Mouse (Mus musculus) forebrain, postnatal 0 days (tissue): ENCODE measurements around the gene Supt7l. TPM values are rescaled to one million over a fixed set of nuclear protein-coding genes. Genes with fewer than 3 reads are reported as not detected.
A peak's percentile ranks its signal among the peaks of the same experiment; 100 is the strongest.
"Not testable (repeated sequence)": the region's sequence is repeated elsewhere in the genome, so short reads cannot be mapped to it uniquely, and the experiment has no call there.

Experiments used
- ATAC-seq: fragments of 200-750 bp; cut with Nextera tagmentation; 2 replicates; pipeline ENCODE4 v1.8.0; 2017; ENCODE audit warnings: mild to moderate bottlenecking, moderate library complexity
- DNase-seq: peaks from one replicate; pipeline ENCODE4 v3.0.0-alpha.2; 2015
- H3K27ac ChIP-seq: fragments of 300-500 bp; sonication (generic); 2 replicates; pipeline ENCODE4 v1.5.1; 2014; ENCODE audit warnings: low read depth, mild to moderate bottlenecking, antibody characterized with exemption, low read length, moderate library complexity, mixed read lengths
- H3K27me3 ChIP-seq: fragments of 300-500 bp; sonication (generic); 2 replicates; pipeline ENCODE4 v1.6.1; 2014; ENCODE audit warnings: mild to moderate bottlenecking, low read length, mixed read lengths; ENCODE audit not compliant: insufficient read depth
- H3K36me3 ChIP-seq: fragments of 300-500 bp; sonication (generic); 2 replicates; pipeline ENCODE4 v1.6.1; 2014; ENCODE audit warnings: mild to moderate bottlenecking, moderate library complexity; ENCODE audit not compliant: insufficient read depth
- H3K4me1 ChIP-seq: fragments of 300-500 bp; sonication (generic); 2 replicates; pipeline ENCODE4 v1.6.1; 2014; ENCODE audit warnings: antibody characterized with exemption; ENCODE audit not compliant: insufficient read depth
- H3K4me2 ChIP-seq: fragments of 300-500 bp; sonication (generic); 2 replicates; pipeline ENCODE4 v1.6.1; 2014; ENCODE audit warnings: low read depth, mild to moderate bottlenecking, moderate library complexity
- H3K4me3 ChIP-seq: fragments of 300-500 bp; sonication (generic); 2 replicates; pipeline ENCODE4 v1.5.1; 2014; ENCODE audit warnings: low read depth, low read length, mixed read lengths
- H3K9ac ChIP-seq: fragments of 300-500 bp; sonication (generic); 2 replicates; pipeline ENCODE4 v1.6.1; 2014; ENCODE audit warnings: mild to moderate bottlenecking
- H3K9me3 ChIP-seq: fragments of 300-500 bp; sonication (generic); 2 replicates; pipeline ENCODE4 v1.6.1; 2016; ENCODE audit warnings: low read length
- CTCF ChIP-seq: sonication (generic); IDR thresholded peaks from 2 replicates; pipeline ENCODE4 v1.5.1; 2016; ENCODE audit warnings: antibody characterized with exemption, control low read depth, low read depth
- WGBS: fragments of 180-500 bp; shearing (Covaris S2); extraction: QIAGEN DNeasy Blood & Tissue Kit; methylation state at CpG from one replicate; pipeline ENCODE4 v1.1.7; 2014; 5-methylcytosine and 5-hydroxymethylcytosine counted together
- polyA plus RNA-seq: library from polyadenylated mRNA; unstranded; fragments of >200 nt; fragmentation: Nextera tagmentation; extraction: Ambion mirVana; gene quantifications from 2 replicates; pipeline ENCODE4 v1.2.1, GENCODE M21; 2015
- total RNA-seq: library from RNA; depleted of rRNA; stranded (reverse); fragments of >200 nt; gene quantifications from 2 replicates; pipeline ENCODE4 v1.2.3, GENCODE M21; 2014; rRNA removed

Supt7l gene
- total RNA-seq (25.2 and 29.6 TPM in 2 replicates), polyA plus RNA-seq (10.6 and 19.7 TPM in 2 replicates)

DNA sequence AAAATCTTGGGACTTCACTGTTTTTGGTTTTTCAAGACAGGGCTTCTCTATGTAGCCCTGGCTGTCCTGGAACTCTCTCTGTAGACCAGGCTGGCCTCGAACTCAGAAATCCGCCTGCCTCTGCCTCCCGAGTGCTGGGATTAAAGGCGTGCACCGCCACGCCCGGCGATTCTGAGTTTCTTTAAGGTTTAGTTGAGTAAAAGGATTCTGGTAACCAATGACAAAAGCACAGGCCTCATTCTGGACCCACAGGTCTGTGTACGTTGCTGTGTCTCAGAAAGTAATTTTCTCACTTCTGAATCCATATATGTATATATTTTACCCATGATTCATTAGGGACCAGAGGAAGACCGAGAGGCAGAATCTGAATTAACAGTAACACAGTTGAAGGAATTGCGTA lies at the start of gene Supt7l:
Gene Supt7l, minus strand, starts transcription at position 101 of the 400 bp plus-strand sequence.
- not testable (repeated sequence) for ATAC-seq, H3K27me3 ChIP-seq, DNase-seq, H3K9me3 ChIP-seq
- WGBS: 80% methylated on average over 11 of the region's 11 CpGs
- Histone ChIP-seq H3K9ac (peak within 1 kb of the TSS; percentile 80), H3K4me2 (peak within 1 kb of the TSS; percentile 96), H3K27ac (peak within 1 kb of the TSS; percentile 88), H3K36me3 (peaks cover 32% of the 10 kb centered on the region), H3K4me3 (peak within 1 kb of the TSS; percentile 84), H3K4me1 (peaks cover 18% of the 10 kb centered on the region)

DNA sequence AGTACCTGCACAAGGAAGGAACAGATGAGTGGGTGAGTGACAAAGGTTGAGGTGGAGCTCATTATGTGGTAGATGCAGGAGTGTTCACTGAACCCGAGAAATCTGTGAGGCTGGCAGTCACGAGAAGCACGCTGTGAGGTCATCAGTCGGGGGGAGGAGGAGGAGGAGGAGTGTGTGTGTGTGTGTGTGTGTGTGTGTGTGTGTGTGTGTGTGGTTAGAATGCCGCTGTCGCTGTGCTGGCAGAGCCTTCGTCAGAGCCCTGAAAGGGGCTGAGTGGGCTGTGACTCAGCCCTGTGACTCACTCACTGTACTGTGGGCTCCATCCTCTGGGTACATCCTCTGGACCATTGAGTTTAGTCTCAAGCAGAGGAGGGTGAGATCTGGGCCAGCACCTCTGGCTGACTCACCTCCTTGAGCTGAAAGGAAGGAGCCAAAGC lies 49.0 kb upstream of the Supt7l start:
- H3K36me3 ChIP-seq: no peaks in the 10 kb centered on the region
- H3K27ac ChIP-seq: no peak overlapping the region
- H3K4me2 ChIP-seq: no peak overlapping the region
- H3K9me3 ChIP-seq: no peaks in the 10 kb centered on the region
- ATAC-seq (no peak), DNase-seq (no peak)
- TF ChIP-seq CTCF: no peak
- no peaks in the 10 kb centered on the region for H3K27me3 ChIP-seq
- no peak overlapping the region for H3K9ac ChIP-seq
- WGBS: 73% methylated on average over 4 of the region's 7 CpGs
- no peak overlapping the region for H3K4me3 ChIP-seq
- no peaks in the 10 kb centered on the region for H3K4me1 ChIP-seq

DNA sequence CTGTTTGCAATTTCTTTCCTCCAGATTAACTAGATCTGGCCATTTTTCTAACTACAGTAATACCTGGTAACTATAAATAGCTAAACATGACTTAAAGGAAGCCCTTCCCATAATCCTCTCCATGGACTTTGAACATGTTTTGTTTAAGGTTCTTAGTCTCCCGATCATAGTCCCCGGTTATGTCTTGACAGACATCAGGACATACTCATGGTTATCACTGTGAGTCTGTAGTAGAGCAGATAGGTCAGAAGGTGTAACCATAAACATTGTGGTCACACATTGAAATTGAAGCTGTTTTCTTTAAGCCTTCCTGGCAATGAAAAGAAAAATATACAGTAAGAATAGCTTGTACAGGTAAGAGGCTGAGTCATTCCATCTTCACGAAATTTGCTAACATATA lies 46.1 kb upstream of the Supt7l start:
- Histone ChIP-seq H3K4me2 (no peak overlapping the region), H3K4me1 (peaks cover 4% of the 10 kb centered on the region; the same call in 1 of the 2 replicates), H3K27me3 (no peaks in the 10 kb centered on the region), H3K27ac (no peak overlapping the region), H3K4me3 (no peak overlapping the region), H3K9me3 (no peaks in the 10 kb centered on the region), H3K36me3 (no peaks in the 10 kb centered on the region), H3K9ac (no peak overlapping the region)
- no peak for TF ChIP-seq CTCF
- ATAC-seq (no peak), DNase-seq (no peak)
- WGBS: 95% methylated on average over 3 of the region's 3 CpGs

DNA sequence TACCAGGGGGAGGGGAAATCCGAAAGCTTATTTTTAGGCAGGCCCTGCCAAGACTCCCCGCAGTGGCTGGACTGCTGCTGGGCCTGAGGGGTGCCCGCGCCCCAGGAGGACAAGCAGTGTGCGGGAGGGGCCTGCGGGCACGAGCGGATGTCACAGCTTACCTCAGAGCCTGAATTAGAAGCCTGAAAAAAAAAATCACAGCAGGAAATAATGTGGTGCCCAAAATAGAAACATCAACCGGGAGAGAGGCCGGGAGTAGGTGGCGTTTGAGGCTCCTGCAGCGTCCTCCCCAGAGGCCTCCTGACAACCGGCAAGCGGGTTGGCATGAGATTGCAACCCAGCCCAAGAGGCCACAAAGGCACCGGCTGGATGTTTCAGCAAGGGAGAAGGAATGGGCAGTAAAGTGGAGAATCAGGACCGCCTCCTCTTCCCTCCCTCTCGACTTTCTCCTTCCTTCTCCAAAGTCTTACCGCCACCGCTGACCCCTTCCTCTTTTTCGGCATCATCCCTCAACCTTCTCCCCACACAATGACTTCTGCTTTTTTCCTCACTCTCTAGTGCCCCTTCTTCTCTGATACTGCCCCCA lies 43.5 kb upstream of the Supt7l start:
- peak; percentile 23 for ATAC-seq
- no peak overlapping the region for H3K27ac ChIP-seq
- WGBS: 12% methylated on average over 20 of the region's 20 CpGs

DNA sequence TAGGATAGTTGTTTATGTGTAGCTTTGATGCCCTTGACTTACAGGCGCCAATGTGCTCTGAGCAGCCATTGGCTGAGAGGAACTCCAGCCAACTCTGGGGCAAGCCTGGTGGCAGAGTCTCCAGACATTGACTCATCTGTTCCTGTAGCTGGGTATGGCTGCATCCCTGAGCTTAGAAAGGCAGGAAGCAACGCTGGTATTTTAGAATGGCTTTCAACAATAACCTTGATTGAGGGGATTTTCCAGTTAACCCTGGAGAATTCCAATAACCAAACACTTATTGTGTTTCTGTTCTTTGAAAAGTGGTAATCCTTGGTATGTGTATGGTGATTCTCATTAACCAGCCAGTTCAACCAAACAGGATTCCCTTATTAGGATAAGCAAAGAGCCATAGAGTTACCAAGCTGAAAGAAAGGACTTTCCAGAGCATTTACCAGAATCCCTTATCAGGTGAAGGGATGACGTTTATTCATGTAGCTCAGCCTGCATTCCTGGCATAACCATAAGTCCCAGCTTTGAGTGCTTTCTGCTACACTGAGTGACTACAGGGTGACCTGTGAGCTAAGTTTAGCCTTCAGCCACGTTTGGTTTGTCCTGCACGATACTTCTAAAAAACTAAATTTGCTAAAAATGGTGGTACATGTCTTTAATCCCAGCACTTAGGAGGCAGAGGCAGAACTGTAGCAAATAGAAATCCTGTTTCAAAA lies 40.5 kb upstream of the Supt7l start:
- H3K27ac ChIP-seq: no peak overlapping the region
- H3K9me3 ChIP-seq: no peaks in the 10 kb centered on the region
- no peak for TF ChIP-seq CTCF
- no peaks in the 10 kb centered on the region for H3K36me3 ChIP-seq
- H3K4me2 ChIP-seq: no peak overlapping the region
- no peak overlapping the region for H3K4me3 ChIP-seq
- peaks cover 4% of the 10 kb centered on the region; the same call in 1 of the 2 replicates for H3K4me1 ChIP-seq
- ATAC-seq (no peak), DNase-seq (no peak)
- no peak overlapping the region for H3K9ac ChIP-seq
- 70% methylated on average over 5 of the region's 5 CpGs for WGBS
- H3K27me3 ChIP-seq: no peaks in the 10 kb centered on the region

More for the DNA sequence above, 43.5 kb upstream of the Supt7l start:
- Histone ChIP-seq H3K4me3 (0 out of 2 replicates have a peak overlapping the region, but pooled peaks have one; percentile 9), H3K9me3 (no peaks in the 10 kb centered on the region), H3K4me2 (peak overlapping the region; percentile 35), H3K4me1 (peaks cover 4% of the 10 kb centered on the region; the same call in 1 of the 2 replicates), H3K9ac (peak overlapping the region; percentile 31; the same call in 1 of the 2 replicates), H3K27me3 (no peaks in the 10 kb centered on the region), H3K36me3 (no peaks in the 10 kb centered on the region)
- peak; percentile 6 for DNase-seq
- no peak for TF ChIP-seq CTCF

DNA sequence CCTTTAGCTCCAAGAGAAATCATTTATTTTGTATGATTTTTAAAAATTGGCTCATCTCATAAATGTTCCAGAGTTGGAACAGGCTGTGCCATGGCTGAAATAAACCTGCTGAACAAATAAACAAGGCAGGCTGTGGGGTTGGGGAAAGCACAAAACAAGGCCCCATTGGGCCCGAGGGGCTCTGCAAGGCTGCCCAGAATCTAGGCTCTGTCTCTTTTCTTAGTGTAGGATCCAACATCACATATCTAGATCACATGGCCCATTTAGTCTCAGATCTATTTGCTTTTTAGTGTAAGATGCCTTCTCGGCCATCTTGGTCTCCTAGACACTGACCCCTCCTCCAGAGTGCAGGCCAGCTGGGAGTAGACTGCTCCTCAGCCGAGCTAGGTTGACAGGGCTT lies 38.9 kb upstream of the Supt7l start:
- WGBS: 60% methylated on average over 3 of the region's 3 CpGs
- no peaks in the 10 kb centered on the region for H3K27me3 ChIP-seq
- H3K9me3 ChIP-seq: no peaks in the 10 kb centered on the region
- ATAC-seq (no peak), DNase-seq (no peak)
- peaks cover 4% of the 10 kb centered on the region; the same call in 1 of the 2 replicates for H3K4me1 ChIP-seq
- no peak for TF ChIP-seq CTCF
- no peak overlapping the region for H3K9ac ChIP-seq
- no peak overlapping the region for H3K4me2 ChIP-seq
- no peak overlapping the region for H3K27ac ChIP-seq
- 0 out of 2 replicates have a peak, but pooled peaks cover 3% of the 10 kb centered on the region for H3K36me3 ChIP-seq
- no peak overlapping the region for H3K4me3 ChIP-seq

DNA sequence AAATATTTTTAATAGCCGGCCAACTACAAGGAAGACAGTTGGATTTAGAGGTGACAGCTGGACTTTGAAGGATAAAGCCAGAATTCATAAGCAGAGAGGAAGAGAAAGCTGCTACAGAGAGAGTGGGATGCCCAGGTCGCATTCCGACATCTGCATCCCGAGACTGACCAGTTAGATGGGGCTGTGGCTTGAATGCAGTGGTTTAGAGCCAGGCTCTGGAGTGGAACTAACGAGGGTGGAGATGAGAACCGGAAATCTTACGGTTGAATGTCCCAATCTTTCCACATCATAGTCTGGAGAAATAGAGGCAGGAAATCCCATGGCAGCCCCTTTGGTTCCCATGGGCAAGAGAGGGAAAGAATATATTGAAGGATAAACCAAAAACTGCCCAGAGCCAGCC lies 38.4 kb upstream of the Supt7l start:
- Histone ChIP-seq H3K27me3 (no peaks in the 10 kb centered on the region), H3K36me3 (0 out of 2 replicates have a peak, but pooled peaks cover 3% of the 10 kb centered on the region), H3K4me2 (no peak overlapping the region), H3K4me1 (peaks cover 4% of the 10 kb centered on the region; the same call in 1 of the 2 replicates), H3K9me3 (no peaks in the 10 kb centered on the region), H3K9ac (no peak overlapping the region), H3K27ac (no peak overlapping the region), H3K4me3 (no peak overlapping the region)
- no peak for ATAC-seq
- DNase-seq: no peak
- 69% methylated on average over 7 of the region's 7 CpGs for WGBS
- TF ChIP-seq CTCF: no peak
